Mouse (Mus musculus): ENCODE measurements at regions not wholly inside any gene's neighbourhood (a gene's known extent, or its start where the extent isn't known, plus 50 kb on each side); places are given as distances from the start of the nearest gene placed in this dataset.

DNA sequence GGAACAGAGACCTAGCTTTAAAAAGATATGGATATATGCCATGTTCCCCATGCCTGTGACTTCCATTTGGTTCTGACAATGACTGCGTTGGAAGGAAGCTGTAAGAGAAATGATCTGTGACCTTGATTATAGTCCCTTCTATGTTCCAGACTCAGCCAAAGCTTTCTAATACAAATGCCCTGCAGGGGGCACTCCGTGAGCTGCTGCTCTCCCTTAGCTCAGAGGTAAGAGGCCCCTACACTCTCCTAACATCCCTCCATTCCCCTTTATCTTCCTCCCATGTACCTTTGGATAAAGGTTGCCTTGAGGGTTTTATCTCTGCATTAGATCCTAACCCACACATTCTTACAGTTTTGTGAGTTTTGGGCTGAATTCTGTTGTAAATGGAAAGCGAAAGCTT lies 139.8 kb upstream of the Smc2 start:
- peak; percentile 61 for TF ChIP-seq CTCF (IDR thresholded peaks at IDR 0.05; ENCODE audit: low read depth, low read length)
- TF ChIP-seq POLR2A (IDR thresholded peaks at IDR 0.05; ENCODE audit: extremely low read depth, insufficient read depth, low read length): no peak
